Mouse (Mus musculus): Measurements from ENCODE around the gene Mvp.

Gene Mvp

GRCm38 (mm10) chr7:127014320-127014719, at the start of gene Mvp:
TSS of gene Mvp (minus strand) at chr7:127014621.
- DNase-seq (ENCODE audit: low read depth, low spot score), result no peak

DNA sequence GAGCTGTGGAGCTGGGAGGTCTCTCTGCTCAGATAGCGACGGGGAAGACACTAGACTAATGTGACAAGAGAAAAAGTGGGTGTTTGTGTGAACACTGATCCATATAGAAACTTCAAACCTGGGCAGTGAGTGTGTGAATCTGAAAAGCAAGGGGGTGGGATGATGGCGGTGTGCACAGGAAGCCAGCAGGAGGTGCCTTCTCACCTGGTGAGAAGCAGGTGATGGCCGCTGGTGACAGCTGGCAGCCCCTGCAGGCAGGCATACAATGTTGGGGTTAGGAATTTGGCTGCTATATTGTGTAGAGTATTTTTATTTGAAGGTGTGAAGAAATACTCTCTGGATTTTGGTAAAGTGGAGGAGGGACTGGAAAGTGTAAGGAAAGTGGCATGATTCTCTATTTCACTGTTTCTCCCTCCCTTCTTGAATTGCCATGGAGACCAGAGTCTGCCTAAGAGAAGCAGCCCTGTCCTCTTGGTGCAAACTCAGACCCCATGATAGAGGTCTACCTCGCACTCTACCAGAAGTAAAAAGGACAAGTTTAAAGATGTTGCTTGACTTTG, 40.7 kb upstream of the Mvp start:
- no peak for DNase-seq (ENCODE audit: low read depth, low spot score)

- DNase-seq (ENCODE audit: low read depth, low spot score), result peak; percentile 90
Measured at GRCm38 (mm10) chr7:127041851-127042672, 27.6 kb upstream of the Mvp start, which contains the start of gene Kif22. TSS of gene Kif22 (minus strand) at chr7:127042471.

DNA sequence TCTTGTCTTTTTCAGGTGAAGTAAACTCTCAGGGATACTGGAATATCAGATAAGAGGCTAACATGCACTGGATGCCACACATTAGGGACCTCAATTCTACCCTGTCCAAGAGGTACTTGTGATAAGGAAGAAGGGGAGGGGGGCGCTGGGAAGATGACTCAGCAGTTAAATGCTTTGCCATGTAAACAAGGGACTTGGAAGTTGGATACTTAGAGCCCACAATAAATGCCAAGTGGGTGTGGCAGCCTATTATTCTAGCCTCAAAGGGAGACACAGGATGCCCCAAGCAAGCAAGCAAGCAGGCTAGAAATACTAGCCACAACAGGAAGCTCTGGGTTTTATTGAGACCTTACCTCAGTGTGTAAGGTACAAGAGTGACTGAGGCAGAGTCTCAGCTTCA, 16.8 kb upstream of the Mvp start:
- no peak for DNase-seq (ENCODE audit: low read depth, low spot score)

GRCm38 (mm10) chr7:127030172-127030571, 15.8 kb upstream of the Mvp start:
- DNase-seq (ENCODE audit: low read depth, low spot score), result no peak

GRCm38 (mm10) chr7:127027885-127028284, 13.5 kb upstream of the Mvp start:
- DNase-seq (ENCODE audit: low read depth, low spot score), result no peak

GRCm38 (mm10) chr7:127026984-127027726, 12.7 kb upstream of the Mvp start, which contains the start of gene Maz:
TSS of gene Maz (minus strand) at chr7:127027037.
- peak; percentile 99 for DNase-seq (ENCODE audit: low read depth, low spot score)

- DNase-seq (ENCODE audit: low read depth, low spot score), result no peak
Measured at GRCm38 (mm10) chr7:127026616-127026983, 12.2 kb upstream of the Mvp start.

DNA sequence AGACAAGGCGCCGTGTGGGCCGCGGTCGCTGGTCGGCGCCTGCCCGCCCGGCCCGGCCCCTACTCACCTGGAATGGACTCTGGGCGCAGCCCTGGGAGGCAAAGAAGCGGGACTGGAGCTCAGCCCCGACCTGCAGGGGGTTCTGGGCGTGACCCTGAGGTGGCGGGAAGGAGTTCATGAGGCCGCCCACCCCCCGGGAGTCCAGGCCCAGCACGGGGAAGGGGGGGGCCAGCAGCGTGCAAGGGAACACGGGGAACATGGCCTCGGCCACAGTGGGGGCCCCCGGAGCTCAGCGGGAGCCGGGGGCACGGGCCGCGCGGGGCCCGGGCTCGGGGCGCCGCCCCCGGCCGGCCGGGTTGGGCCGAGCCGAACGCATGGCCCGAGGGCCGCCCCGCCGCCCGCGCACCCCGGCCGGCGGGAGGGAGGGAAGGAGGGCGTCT, 11.8 kb upstream of the Mvp start:
- DNase-seq (ENCODE audit: low read depth, low spot score), result peak; percentile 76

DNA sequence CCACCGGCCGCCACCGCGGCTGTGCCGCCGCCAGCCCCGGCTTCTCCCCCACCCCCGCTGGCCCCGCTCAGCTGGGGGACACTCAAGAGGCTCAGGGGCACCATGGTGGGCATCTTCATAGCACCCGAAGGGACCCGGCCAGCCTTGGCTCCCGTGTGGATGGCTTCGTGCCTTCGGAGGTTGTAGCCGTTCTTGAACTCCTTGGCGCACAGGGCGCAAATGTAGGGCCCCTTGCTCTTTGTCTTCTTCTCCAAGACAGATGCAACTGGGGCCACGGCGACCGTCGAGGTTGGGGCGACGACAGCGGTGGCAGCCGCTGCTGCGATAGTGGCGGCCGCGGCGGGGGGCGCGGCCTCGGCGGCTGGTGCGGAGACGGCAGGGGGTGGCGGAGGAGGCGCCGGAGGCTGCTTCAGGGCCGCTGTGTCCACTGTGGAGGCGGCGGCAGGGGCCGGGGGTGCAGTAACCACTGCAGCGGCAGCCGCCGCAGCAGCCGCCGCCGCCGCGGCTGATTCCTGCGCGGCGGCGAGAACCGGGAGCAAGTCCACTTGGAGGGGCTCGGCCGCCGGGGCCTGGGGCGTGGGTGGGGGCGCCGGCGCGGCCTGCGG, 11.2 kb upstream of the Mvp start:
- DNase-seq (ENCODE audit: low read depth, low spot score), result no peak

GRCm38 (mm10) chr7:127024755-127025555, 10.5 kb upstream of the Mvp start:
- peak; percentile 78 for DNase-seq (ENCODE audit: low read depth, low spot score)

DNA sequence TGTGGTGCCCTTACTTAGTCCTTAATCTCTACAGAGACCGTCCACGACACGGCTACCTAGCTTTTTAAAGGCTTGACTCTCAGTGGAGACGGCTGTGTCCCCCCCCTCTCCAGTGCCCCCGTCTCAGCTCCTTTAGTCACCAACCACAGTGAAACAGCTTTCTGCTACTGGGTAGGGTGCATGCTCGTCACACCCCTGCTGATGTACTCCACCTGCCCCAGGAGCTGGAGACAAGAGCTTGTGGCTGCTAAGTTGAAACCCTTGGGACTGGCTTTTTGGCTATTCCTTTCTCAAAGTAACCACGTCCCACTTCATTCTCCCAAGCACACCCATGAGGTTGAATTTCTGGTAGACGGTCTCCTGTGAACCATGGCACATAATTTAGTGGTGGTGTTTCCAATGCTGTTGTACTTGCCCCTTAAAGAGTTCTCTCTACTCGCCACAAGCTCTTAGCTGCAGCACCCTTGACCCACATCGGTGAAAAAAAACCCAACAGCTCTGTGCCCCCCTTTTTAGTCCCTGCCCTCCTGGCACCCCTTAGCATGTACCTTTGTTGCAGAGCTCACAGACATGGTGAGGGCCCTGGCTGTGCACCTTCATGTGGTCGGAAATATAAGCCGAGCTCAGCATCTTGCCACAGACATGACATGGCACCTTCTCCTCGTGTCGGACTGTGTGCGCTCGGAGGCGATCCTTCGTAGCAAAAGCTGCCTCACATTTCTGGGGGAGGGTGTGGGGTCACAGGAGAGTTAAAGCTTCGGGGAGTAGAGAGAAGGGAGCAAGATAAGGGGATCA, 9.7 kb upstream of the Mvp start:
- DNase-seq (ENCODE audit: low read depth, low spot score), result no peak

DNA sequence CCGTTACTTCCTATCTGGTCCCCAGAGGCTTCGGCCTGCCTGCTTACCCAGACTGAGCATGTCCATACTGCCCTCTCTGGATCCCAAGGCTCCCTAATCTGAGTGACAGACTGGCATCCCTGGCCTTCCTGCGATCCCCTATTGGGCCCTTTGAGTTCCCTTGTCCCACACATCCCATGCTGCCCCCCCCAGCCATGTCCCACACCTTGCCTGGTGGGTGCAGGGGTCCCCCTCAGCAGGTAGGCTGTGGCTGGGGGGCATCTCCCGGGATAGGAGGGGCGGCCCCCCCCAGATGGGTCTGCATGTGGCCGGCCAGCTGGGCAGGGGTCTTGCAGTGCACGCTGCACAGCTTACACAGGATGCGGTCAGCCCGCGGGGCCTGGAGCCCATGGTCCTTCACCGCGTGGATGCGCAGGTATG, 8.9 kb upstream of the Mvp start:
- DNase-seq (ENCODE audit: low read depth, low spot score), result no peak

- no peak for DNase-seq (ENCODE audit: low read depth, low spot score)
Measured at GRCm38 (mm10) chr7:127022528-127023271, 8.3 kb upstream of the Mvp start.

GRCm38 (mm10) chr7:127021563-127022527, 7.4 kb upstream of the Mvp start:
- no peak for DNase-seq (ENCODE audit: low read depth, low spot score)

DNA sequence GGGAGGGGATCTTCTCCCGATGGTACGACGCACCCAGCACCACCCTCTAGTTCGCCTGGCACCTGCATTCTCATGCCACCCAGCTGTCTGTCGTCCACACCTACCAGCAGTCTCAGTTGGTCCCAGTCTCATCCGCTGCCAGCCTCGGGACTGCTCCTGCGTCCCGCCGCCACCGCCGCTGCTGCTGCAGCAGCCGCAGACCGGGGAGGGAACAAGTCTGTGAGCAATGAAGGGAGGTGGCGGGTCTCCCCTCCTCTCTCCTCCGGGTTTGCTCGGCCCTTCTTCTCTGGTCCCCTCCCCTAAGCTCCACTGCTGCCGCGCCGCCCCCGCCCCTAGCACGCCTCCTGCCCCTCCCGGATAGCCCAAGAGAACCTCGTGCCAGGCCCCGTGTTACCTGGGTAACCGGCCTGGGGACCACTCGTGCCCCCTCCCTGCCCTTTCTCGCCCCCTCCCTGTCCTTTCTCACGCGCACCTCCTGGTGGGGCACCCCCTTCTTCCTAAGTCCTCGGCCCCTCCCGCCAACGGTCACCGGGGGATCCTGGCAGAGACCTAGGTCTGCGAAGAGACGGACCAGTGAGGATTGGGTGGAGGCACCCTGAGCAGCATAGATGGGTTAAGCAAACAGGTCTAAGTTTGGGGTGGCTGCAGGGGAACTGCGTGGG, 6.6 kb upstream of the Mvp start, which contains the start of the genes Gm42742 and Prrt2:
Gene Gm42742, minus strand, starts transcription at position 197 of the 662 bp plus-strand sequence.
Gene Prrt2, minus strand, starts transcription at position 311 of the 662 bp plus-strand sequence.
- DNase-seq (ENCODE audit: low read depth, low spot score), result peak; percentile 45

- DNase-seq (ENCODE audit: low read depth, low spot score), result no peak
Measured at GRCm38 (mm10) chr7:127020491-127020890, 6.1 kb upstream of the Mvp start.

DNA sequence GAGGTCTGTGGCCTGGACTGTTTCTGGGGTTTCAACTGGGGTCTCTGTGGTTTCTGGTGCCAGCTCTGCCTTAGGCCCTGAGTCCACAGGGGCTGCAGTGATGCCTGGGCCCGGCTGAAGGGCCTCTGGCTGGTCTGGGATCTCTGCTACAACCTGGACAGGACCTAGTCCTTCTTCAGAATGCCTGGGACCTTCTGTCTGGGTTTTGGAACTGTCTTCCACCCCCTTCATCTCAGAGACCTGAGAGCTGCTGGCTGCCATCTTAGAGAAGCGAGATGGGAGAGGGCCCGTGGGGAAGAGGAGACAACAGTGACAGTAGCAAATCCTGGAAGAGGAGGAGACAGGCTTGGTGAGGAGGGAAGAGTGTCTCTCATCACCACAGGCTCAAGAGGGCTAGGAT, 5.6 kb upstream of the Mvp start:
- DNase-seq (ENCODE audit: low read depth, low spot score), result no peak

All from mesoderm, embryonic 11.5 days (tissue).